Mouse (Mus musculus): ENCODE results near the gene Nat8f6. TPM values are rescaled to one million over a fixed set of nuclear protein-coding genes. Genes with fewer than 3 reads are reported as not detected.
A peak's percentile ranks its signal among the peaks of the same experiment; 100 is the strongest.
"Not testable (repeated sequence)": the region's sequence is repeated elsewhere in the genome, so short reads cannot be mapped to it uniquely, and the experiment has no call there.

The Nat8f6 gene
- polyA plus RNA-seq, 1 experiment from 2014 or later = not detected

GRCm38 (mm10) chr6:85851062-85851773 lies 30.5 kb upstream of the Nat8f6 start:
- Histone ChIP-seq H3K9ac (replicated peaks) (no peak overlapping the region), H3K27me3 (ENCODE audit: insufficient read depth, low read length) (no peaks in the 10 kb centered on the region), H3K4me1 (ENCODE audit: insufficient read depth) (peaks cover 11% of the 10 kb centered on the region; the same call in 1 of the 2 replicates), H3K36me3 (replicated peaks; ENCODE audit: insufficient read depth, low read length) (no peaks in the 10 kb centered on the region), H3K4me3 (ENCODE audit: low read depth, low read length) (no peak overlapping the region), H3K27ac (ENCODE audit: low read depth) (no peak overlapping the region; the same call in 1 of the 2 replicates), H3K4me2 (ENCODE audit: low read depth, low read length) (no peak overlapping the region), H3K9me3 (ENCODE audit: low read length) (no peaks in the 10 kb centered on the region)
- ATAC-seq (peak; percentile 76), DNase-seq (peak; percentile 35)
- no peak for TF ChIP-seq CTCF (IDR thresholded peaks at IDR 0.05; ENCODE audit: low read depth)
- no peak for TF ChIP-seq EP300 (IDR thresholded peaks at IDR 0.05; ENCODE audit: low read depth)
- 46% methylated on average over 7 of the region's 7 CpGs for WGBS (ENCODE audit: insufficient replicate concordance)

- Histone ChIP-seq H3K4me1 (ENCODE audit: insufficient read depth) (peaks cover 11% of the 10 kb centered on the region; the same call in 1 of the 2 replicates), H3K36me3 (replicated peaks; ENCODE audit: insufficient read depth, low read length) (no peaks in the 10 kb centered on the region), H3K9ac (replicated peaks) (no peak overlapping the region), H3K4me3 (ENCODE audit: low read depth, low read length) (no peak overlapping the region), H3K9me3 (ENCODE audit: low read length) (no peaks in the 10 kb centered on the region), H3K4me2 (ENCODE audit: low read depth, low read length) (no peak overlapping the region), H3K27ac (ENCODE audit: low read depth) (no peak overlapping the region; the same call in 1 of the 2 replicates), H3K27me3 (ENCODE audit: insufficient read depth, low read length) (no peaks in the 10 kb centered on the region)
- WGBS (ENCODE audit: insufficient replicate concordance) = 27% methylated on average over 2 of the region's 2 CpGs
- DNase-seq (peak; percentile 19), ATAC-seq (peak; percentile 75)
- TF ChIP-seq CTCF (IDR thresholded peaks at IDR 0.05; ENCODE audit: low read depth) (no peak), EP300 (IDR thresholded peaks at IDR 0.05; ENCODE audit: low read depth) (no peak)
Measured at GRCm38 (mm10) chr6:85849240-85849639, 28.5 kb upstream of the Nat8f6 start.

DNA sequence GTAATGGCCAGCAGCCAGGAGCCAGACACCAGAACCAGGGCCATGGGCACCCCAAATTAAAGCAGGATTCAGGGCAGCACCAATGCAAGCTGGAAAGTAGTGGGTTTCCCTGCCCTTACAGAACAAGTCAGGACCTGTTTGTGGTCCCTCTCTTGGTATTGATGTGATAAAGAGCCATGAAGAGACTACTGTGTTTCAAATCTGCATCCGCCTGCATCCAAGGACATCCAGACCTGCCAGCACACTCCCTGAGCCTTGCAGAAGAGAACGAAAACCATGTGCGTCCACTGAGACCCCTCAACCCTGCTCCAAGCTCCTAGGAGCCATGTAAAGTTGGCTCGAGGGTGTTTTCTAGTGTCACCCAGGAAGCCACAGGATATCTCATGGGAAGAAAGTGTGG lies 27.4 kb upstream of the Nat8f6 start:
- WGBS (ENCODE audit: insufficient replicate concordance) = 75% methylated on average over 4 of the region's 4 CpGs
- no peak overlapping the region for H3K4me3 ChIP-seq (ENCODE audit: low read depth, low read length)
- no peaks in the 10 kb centered on the region for H3K9me3 ChIP-seq (ENCODE audit: low read length)
- H3K27me3 ChIP-seq (ENCODE audit: insufficient read depth, low read length) = no peaks in the 10 kb centered on the region
- H3K36me3 ChIP-seq (replicated peaks; ENCODE audit: insufficient read depth, low read length) = no peaks in the 10 kb centered on the region
- no peak overlapping the region for H3K4me2 ChIP-seq (ENCODE audit: low read depth, low read length)
- H3K9ac ChIP-seq (replicated peaks) = no peak overlapping the region
- TF ChIP-seq EP300 (IDR thresholded peaks at IDR 0.05; ENCODE audit: low read depth) (no peak), CTCF (IDR thresholded peaks at IDR 0.05; ENCODE audit: low read depth) (no peak)
- no peak for DNase-seq
- no peak overlapping the region for H3K27ac ChIP-seq (ENCODE audit: low read depth)
- ATAC-seq = no peak
- peaks cover 11% of the 10 kb centered on the region; the same call in 1 of the 2 replicates for H3K4me1 ChIP-seq (ENCODE audit: insufficient read depth)

- no peaks in the 10 kb centered on the region for H3K27me3 ChIP-seq (ENCODE audit: insufficient read depth, low read length)
- ATAC-seq (no peak), DNase-seq (no peak)
- H3K36me3 ChIP-seq (replicated peaks; ENCODE audit: insufficient read depth, low read length) = no peaks in the 10 kb centered on the region
- H3K4me3 ChIP-seq (ENCODE audit: low read depth, low read length) = no peak overlapping the region
- H3K9ac ChIP-seq (replicated peaks) = no peak overlapping the region
- WGBS (ENCODE audit: insufficient replicate concordance) = 44% methylated on average over 1 of the region's 1 CpGs
- no peaks in the 10 kb centered on the region for H3K9me3 ChIP-seq (ENCODE audit: low read length)
- no peak overlapping the region for H3K4me2 ChIP-seq (ENCODE audit: low read depth, low read length)
- H3K4me1 ChIP-seq (ENCODE audit: insufficient read depth) = peaks cover 11% of the 10 kb centered on the region; the same call in 1 of the 2 replicates
- TF ChIP-seq EP300 (IDR thresholded peaks at IDR 0.05; ENCODE audit: low read depth) = no peak
- no peak for TF ChIP-seq CTCF (IDR thresholded peaks at IDR 0.05; ENCODE audit: low read depth)
- no peak overlapping the region for H3K27ac ChIP-seq (ENCODE audit: low read depth)
Measured at GRCm38 (mm10) chr6:85846921-85847320, 26.2 kb upstream of the Nat8f6 start.

DNA sequence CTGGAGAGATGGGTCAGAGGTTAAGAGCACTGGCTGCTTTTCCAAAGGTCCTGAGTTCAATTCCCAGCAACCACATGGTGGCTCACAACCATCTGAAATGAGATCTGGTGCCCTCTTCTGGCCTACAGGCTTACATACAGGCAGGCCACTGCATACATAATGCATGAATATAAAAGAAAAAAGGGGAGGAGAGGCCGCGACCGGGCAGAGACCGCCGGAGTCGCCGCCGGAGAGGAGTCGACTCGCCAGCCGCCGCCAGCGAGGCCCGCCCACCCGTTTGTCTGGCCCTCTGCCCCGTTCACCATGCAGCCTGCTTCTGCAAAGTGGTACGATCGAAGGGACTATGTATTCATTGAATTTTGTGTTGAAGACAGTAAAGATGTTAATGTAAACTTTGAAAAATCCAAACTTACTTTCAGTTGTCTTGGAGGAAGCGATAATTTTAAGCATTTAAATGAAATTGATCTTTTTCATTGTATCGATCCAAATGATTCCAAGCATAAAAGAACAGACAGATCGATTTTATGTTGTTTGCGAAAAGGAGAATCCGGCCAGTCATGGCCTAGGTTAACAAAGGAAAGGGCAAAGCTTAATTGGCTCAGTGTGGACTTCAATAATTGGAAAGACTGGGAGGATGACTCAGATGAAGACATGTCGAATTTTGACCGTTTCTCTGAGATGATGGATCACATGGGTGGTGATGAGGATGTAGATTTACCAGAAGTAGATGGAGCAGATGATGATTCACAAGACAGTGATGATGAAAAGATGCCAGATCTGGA lies 23.1 kb upstream of the Nat8f6 start:
- not testable (repeated sequence) for H3K9me3 ChIP-seq (ENCODE audit: low read length); DNase-seq; H3K4me2 ChIP-seq (ENCODE audit: low read depth, low read length); H3K27ac ChIP-seq (ENCODE audit: low read depth); ATAC-seq; H3K4me3 ChIP-seq (ENCODE audit: low read depth, low read length); H3K4me1 ChIP-seq (ENCODE audit: insufficient read depth); H3K9ac ChIP-seq (replicated peaks); H3K36me3 ChIP-seq (replicated peaks; ENCODE audit: insufficient read depth, low read length); H3K27me3 ChIP-seq (ENCODE audit: insufficient read depth, low read length)
- 73% methylated on average over 25 of the region's 25 CpGs for WGBS (ENCODE audit: insufficient replicate concordance)

- H3K27me3 ChIP-seq (ENCODE audit: insufficient read depth, low read length) = no peaks in the 10 kb centered on the region
- TF ChIP-seq EP300 (IDR thresholded peaks at IDR 0.05; ENCODE audit: low read depth) (no peak), CTCF (IDR thresholded peaks at IDR 0.05; ENCODE audit: low read depth) (no peak)
- WGBS (ENCODE audit: insufficient replicate concordance) = 53% methylated on average over 4 of the region's 4 CpGs
- DNase-seq = no peak
- H3K9ac ChIP-seq (replicated peaks) = no peak overlapping the region
- H3K4me1 ChIP-seq (ENCODE audit: insufficient read depth) = no peaks in the 10 kb centered on the region
- H3K27ac ChIP-seq (ENCODE audit: low read depth) = no peak overlapping the region
- no peaks in the 10 kb centered on the region for H3K36me3 ChIP-seq (replicated peaks; ENCODE audit: insufficient read depth, low read length)
- no peak for ATAC-seq
- H3K9me3 ChIP-seq (ENCODE audit: low read length) = no peaks in the 10 kb centered on the region
- no peak overlapping the region for H3K4me2 ChIP-seq (ENCODE audit: low read depth, low read length)
- no peak overlapping the region for H3K4me3 ChIP-seq (ENCODE audit: low read depth, low read length)
Measured at GRCm38 (mm10) chr6:85839982-85840381, 19.2 kb upstream of the Nat8f6 start.

Data from liver, postnatal 0 days (tissue).